Mouse (Mus musculus) ES-Bruce4 (cell line): ENCODE results near the gene Aktip. TPM values are rescaled to one million over a fixed set of nuclear protein-coding genes. Genes with fewer than 3 reads are reported as not detected.

Source experiments
- H3K27ac ChIP-seq: 2 replicates; pipeline ENCODE4 v1.5.1; 2012; ENCODE audit warnings: low read length, inconsistent platforms; ENCODE audit not compliant: insufficient read depth
- H3K27me3 ChIP-seq: 2 replicates; pipeline ENCODE4 v1.6.1; 2012; ENCODE audit warnings: mild to moderate bottlenecking, low read length, inconsistent platforms; ENCODE audit not compliant: control insufficient read depth, poor library complexity, insufficient read depth, severe bottlenecking
- H3K36me3 ChIP-seq: 2 replicates; pipeline ENCODE4 v1.6.1; 2012; ENCODE audit warnings: inconsistent platforms, mild to moderate bottlenecking, low read length, moderate library complexity; ENCODE audit not compliant: control insufficient read depth, poor library complexity, insufficient read depth, severe bottlenecking
- H3K4me1 ChIP-seq: one replicate; pipeline ENCODE4 v1.8.1; 2011; ENCODE audit warnings: low read length; ENCODE audit not compliant: control insufficient read depth, insufficient read depth
- H3K4me3 ChIP-seq: 2 replicates; pipeline ENCODE4 v1.5.1; 2011; ENCODE audit warnings: low read depth, mild to moderate bottlenecking, low read length
- H3K9ac ChIP-seq: 2 replicates; pipeline ENCODE4 v1.6.1; 2012; ENCODE audit warnings: low read depth, mild to moderate bottlenecking, inconsistent platforms; ENCODE audit not compliant: poor library complexity, severe bottlenecking
- H3K9me3 ChIP-seq: replicated peaks from 2 replicates; pipeline ENCODE4 v1.6.1; 2012; ENCODE audit warnings: mild to moderate bottlenecking, low read length, inconsistent platforms; ENCODE audit not compliant: control insufficient read depth, poor library complexity, insufficient read depth, severe bottlenecking
- CTCF ChIP-seq: IDR thresholded peaks from one replicate; pipeline ENCODE4 v1.8.1; 2011; ENCODE audit warnings: low read depth, low read length
- EP300 ChIP-seq: IDR thresholded peaks from 2 replicates; pipeline ENCODE4 v1.6.1; 2011; ENCODE audit warnings: low read depth, low read length; ENCODE audit not compliant: insufficient read depth
- POLR2A ChIP-seq: IDR thresholded peaks from one replicate; pipeline ENCODE4 v1.8.1; 2011; ENCODE audit warnings: low read length; ENCODE audit not compliant: insufficient read depth
- polyA plus RNA-seq: library from polyadenylated mRNA; stranded (reverse); fragments of >200 nt; gene quantifications from 2 replicates; pipeline ENCODE4 v1.2.4, GENCODE M21; 2011; ENCODE audit warnings: low read depth; ENCODE audit not compliant: missing spikeins, insufficient read depth, insufficient read length

Gene Aktip
- polyA plus RNA-seq, 1 experiment, result 74.4 TPM

- Histone ChIP-seq H3K9me3 (no peaks in the 10 kb centered on the region), H3K36me3 (peaks cover 2% of the 10 kb centered on the region), H3K27ac (no peak overlapping the region), H3K9ac (no peak overlapping the region), H3K4me1 (peaks cover 2% of the 10 kb centered on the region), H3K4me3 (no peak overlapping the region), H3K27me3 (no peaks in the 10 kb centered on the region)
- TF ChIP-seq EP300 (no peak), POLR2A (no peak), CTCF (no peak)
Measured at GRCm38 (mm10) chr8:91089601-91090000, 110.2 kb downstream of the Aktip start.

DNA sequence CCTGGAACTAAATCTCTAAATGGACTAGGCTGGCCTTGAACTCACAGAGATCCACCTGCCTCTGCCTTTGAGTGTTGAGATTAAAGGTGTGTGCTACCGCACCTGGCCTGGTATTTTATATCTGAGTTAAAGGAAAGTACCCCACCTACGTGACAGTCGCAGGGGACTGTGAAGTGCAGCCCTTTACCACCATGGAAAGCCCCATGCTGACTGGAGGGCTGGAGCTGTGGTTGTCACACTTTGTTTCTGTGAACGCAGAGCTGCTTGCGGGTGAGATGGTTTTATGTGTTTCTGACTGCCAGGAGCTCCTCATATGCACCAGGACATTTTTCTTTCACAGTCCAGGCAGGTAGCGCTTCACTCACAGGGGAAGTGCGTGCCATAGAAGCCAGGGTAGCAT is 111.3 kb downstream of the Aktip start:
- Histone ChIP-seq H3K9me3 (no peaks in the 10 kb centered on the region), H3K36me3 (peaks cover 2% of the 10 kb centered on the region), H3K27ac (no peak overlapping the region), H3K27me3 (no peaks in the 10 kb centered on the region), H3K4me3 (no peak overlapping the region), H3K9ac (no peak overlapping the region), H3K4me1 (peaks cover 2% of the 10 kb centered on the region)
- no peak for TF ChIP-seq CTCF
- TF ChIP-seq EP300, result no peak
- TF ChIP-seq POLR2A, result no peak

- TF ChIP-seq CTCF (no peak), EP300 (no peak), POLR2A (no peak)
- H3K4me3 ChIP-seq, result peak overlapping the region; percentile 15; the same call in 1 of the 2 replicates
- no peaks in the 10 kb centered on the region for H3K36me3 ChIP-seq
- peaks cover 7% of the 10 kb centered on the region for H3K4me1 ChIP-seq
- H3K27ac ChIP-seq, result peak overlapping the region; percentile 53; the same call in 1 of the 2 replicates
- H3K9me3 ChIP-seq, result no peaks in the 10 kb centered on the region
- H3K9ac ChIP-seq, result peak overlapping the region; percentile 42
- no peaks in the 10 kb centered on the region for H3K27me3 ChIP-seq
Measured at GRCm38 (mm10) chr8:91082428-91082827, 117.3 kb downstream of the Aktip start.

GRCm38 (mm10) chr8:91081911-91082310 is 117.9 kb downstream of the Aktip start:
- Histone ChIP-seq H3K4me1 (peaks cover 6% of the 10 kb centered on the region), H3K4me3 (no peak overlapping the region), H3K9me3 (no peaks in the 10 kb centered on the region), H3K9ac (peak overlapping the region; percentile 42), H3K27ac (peak overlapping the region; percentile 92), H3K27me3 (no peaks in the 10 kb centered on the region), H3K36me3 (no peaks in the 10 kb centered on the region)
- TF ChIP-seq POLR2A (no peak), EP300 (peak; percentile 45; the same call in 1 of the 2 replicates)

GRCm38 (mm10) chr8:91079678-91080077 is 120.1 kb downstream of the Aktip start:
- Histone ChIP-seq H3K9ac (no peak overlapping the region), H3K4me3 (no peak overlapping the region), H3K36me3 (no peaks in the 10 kb centered on the region), H3K27ac (no peak overlapping the region), H3K9me3 (no peaks in the 10 kb centered on the region), H3K4me1 (peaks cover 5% of the 10 kb centered on the region), H3K27me3 (no peaks in the 10 kb centered on the region)
- TF ChIP-seq CTCF, result no peak
- TF ChIP-seq POLR2A, result no peak
- TF ChIP-seq EP300, result no peak

DNA sequence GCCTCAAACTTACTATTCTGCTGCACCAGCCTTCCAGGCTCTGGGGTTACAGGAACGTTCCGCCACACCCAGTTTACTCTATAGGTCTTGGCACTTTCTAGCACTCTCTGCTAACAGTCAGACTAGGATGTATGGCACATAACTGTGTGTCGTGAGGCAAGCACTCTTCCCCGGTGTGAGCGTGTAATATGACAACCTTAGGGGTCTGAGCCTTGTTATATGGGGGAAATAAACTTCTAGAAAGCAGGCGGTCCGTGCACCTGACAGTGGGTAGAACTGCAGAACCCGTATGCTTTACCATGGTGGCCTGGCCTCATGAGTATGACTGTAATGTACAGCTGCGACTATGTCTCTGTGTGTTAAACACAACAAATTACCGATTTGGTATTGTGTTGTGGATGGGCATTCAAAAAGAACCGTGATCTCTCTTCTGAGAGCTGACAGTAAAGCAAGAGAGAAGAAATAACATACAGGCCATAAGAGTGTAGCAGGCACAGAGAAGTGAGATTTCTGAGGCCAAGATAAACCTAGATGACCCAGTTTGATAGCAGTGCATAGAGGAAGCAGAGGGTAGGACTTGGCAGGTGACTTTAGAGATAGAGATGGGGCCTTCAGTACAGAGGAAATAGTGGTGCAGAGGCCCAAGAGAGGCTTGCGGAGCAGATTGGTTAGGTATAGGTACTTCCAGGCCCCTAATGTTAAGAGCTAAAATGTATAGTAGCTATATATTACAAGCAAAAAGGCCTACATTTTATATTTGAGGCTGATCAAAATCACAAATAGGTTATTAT is 122.5 kb downstream of the Aktip start:
- H3K27me3 ChIP-seq, result no peaks in the 10 kb centered on the region
- no peak overlapping the region for H3K9ac ChIP-seq
- no peak overlapping the region for H3K27ac ChIP-seq
- H3K36me3 ChIP-seq, result no peaks in the 10 kb centered on the region
- H3K4me3 ChIP-seq, result no peak overlapping the region
- no peak for TF ChIP-seq EP300
- no peak for TF ChIP-seq CTCF
- TF ChIP-seq POLR2A, result no peak
- no peaks in the 10 kb centered on the region for H3K9me3 ChIP-seq
- peaks cover 3% of the 10 kb centered on the region for H3K4me1 ChIP-seq
